Mouse (Mus musculus) cerebellum, adult 8-10 months (tissue): Measurements from ENCODE around the gene E330017A01Rik.

Source experiments
- DNase-seq: peaks from one replicate; pipeline ENCODE4 v3.0.0; 2022

E330017A01Rik gene

GRCm38 (mm10) chr16:58662287-58662791 lies 23.8 kb upstream of the E330017A01Rik start:
- DNase-seq = no peak

- DNase-seq = no peak
These were observed 23.3 kb upstream of the E330017A01Rik start for GRCm38 (mm10) chr16:58661826-58662225.

GRCm38 (mm10) chr16:58658668-58659067 lies 20.1 kb upstream of the E330017A01Rik start:
- DNase-seq = no peak

GRCm38 (mm10) chr16:58656526-58656925 lies 18.0 kb upstream of the E330017A01Rik start:
- DNase-seq = no peak

GRCm38 (mm10) chr16:58655751-58656150 lies 17.2 kb upstream of the E330017A01Rik start:
- DNase-seq = no peak

- no peak for DNase-seq
These were observed 11.4 kb upstream of the E330017A01Rik start for GRCm38 (mm10) chr16:58649979-58650378.

GRCm38 (mm10) chr16:58638016-58638415 lies 523 bp downstream of the E330017A01Rik start:
- no peak for DNase-seq

- no peak for DNase-seq
These were observed 1.1 kb downstream of the E330017A01Rik start for GRCm38 (mm10) chr16:58637448-58637847.

- no peak for DNase-seq
These were observed 2.7 kb downstream of the E330017A01Rik start for GRCm38 (mm10) chr16:58635866-58636265.

GRCm38 (mm10) chr16:58629736-58630135 lies 8.8 kb downstream of the E330017A01Rik start:
- no peak for DNase-seq

GRCm38 (mm10) chr16:58628968-58629367 lies 9.6 kb downstream of the E330017A01Rik start:
- no peak for DNase-seq

- no peak for DNase-seq
These were observed 10.2 kb downstream of the E330017A01Rik start for GRCm38 (mm10) chr16:58628336-58628680.

GRCm38 (mm10) chr16:58627597-58628335 lies 10.8 kb downstream of the E330017A01Rik start:
- DNase-seq = no peak

GRCm38 (mm10) chr16:58623944-58624343 lies 14.6 kb downstream of the E330017A01Rik start:
- no peak for DNase-seq

- no peak for DNase-seq
These were observed 15.4 kb downstream of the E330017A01Rik start for GRCm38 (mm10) chr16:58623114-58623513.

GRCm38 (mm10) chr16:58622377-58622776 lies 16.2 kb downstream of the E330017A01Rik start:
- no peak for DNase-seq

GRCm38 (mm10) chr16:58617346-58617745 lies 21.2 kb downstream of the E330017A01Rik start:
- no peak for DNase-seq

GRCm38 (mm10) chr16:58616878-58617277 lies 21.7 kb downstream of the E330017A01Rik start, which contains the start of gene Gm813:
Gene Gm813 (minus strand): TSS chr16:58616978.
- DNase-seq = no peak

GRCm38 (mm10) chr16:58612969-58613368 lies 25.6 kb downstream of the E330017A01Rik start:
- DNase-seq = no peak

GRCm38 (mm10) chr16:58607101-58607500 lies 31.4 kb downstream of the E330017A01Rik start:
- DNase-seq = no peak

GRCm38 (mm10) chr16:58604680-58605079 lies 33.9 kb downstream of the E330017A01Rik start:
- DNase-seq = no peak

- DNase-seq = no peak
These were observed 34.7 kb downstream of the E330017A01Rik start for GRCm38 (mm10) chr16:58603831-58604230.

GRCm38 (mm10) chr16:58600846-58601245 lies 37.7 kb downstream of the E330017A01Rik start:
- peak; percentile 11 for DNase-seq

GRCm38 (mm10) chr16:58591299-58591698 lies 47.2 kb downstream of the E330017A01Rik start:
- no peak for DNase-seq

GRCm38 (mm10) chr16:58589444-58589843 lies 49.1 kb downstream of the E330017A01Rik start:
- no peak for DNase-seq
